ENCODE assay signal across 8 mouse cellular contexts in genomic region chr4:46452481-46452850, GRCm38 (mm10). TPM values are rescaled to one million over a fixed set of nuclear protein-coding genes. Genes with fewer than 3 reads are reported as not detected.
A peak's percentile ranks its signal among the peaks of the same experiment; 100 is the strongest.
DNase-seq lines count a peak whose midpoint lies in the region; ATAC-seq and TF ChIP-seq lines count a peak whose summit lies in the region.

No protein-coding gene starts in this region.

- ATAC-seq in erythroblast, adult 5-6 weeks (replicated peaks; ENCODE audit: low FRiP score, poor library complexity, severe bottlenecking) = peak; percentile 51
- ATAC-seq in heart, embryonic 16.5 days (replicated peaks; ENCODE audit: extremely low read depth, insufficient read depth, low FRiP score) = no peak
- ATAC-seq in liver, postnatal 0 days = peak; percentile 43
- no peak; the same call in 1 of the 2 replicates for ATAC-seq in neural tube, embryonic 15.5 days (ENCODE audit: low FRiP score)

- TF ChIP-seq EP300 in liver, postnatal 0 days (IDR thresholded peaks at IDR 0.05; ENCODE audit: low read depth) = no peak

- peaks cover 32% of the 10 kb centered on the region for H3K4me1 ChIP-seq in heart, embryonic 16.5 days (ENCODE audit: control insufficient read depth, insufficient read depth, low read length)
- peaks cover 65% of the 10 kb centered on the region for H3K4me1 ChIP-seq in liver, postnatal 0 days (ENCODE audit: insufficient read depth)
- peaks cover 40% of the 10 kb centered on the region for H3K4me1 ChIP-seq in neural tube, embryonic 15.5 days

- H3K9me3 ChIP-seq in heart, embryonic 16.5 days (replicated peaks; ENCODE audit: control insufficient read depth, low read length) = no peaks in the 10 kb centered on the region
- H3K9me3 ChIP-seq in liver, postnatal 0 days (ENCODE audit: low read length) = no peaks in the 10 kb centered on the region
- H3K9me3 ChIP-seq in neural tube, embryonic 15.5 days (replicated peaks) = no peaks in the 10 kb centered on the region

- TF ChIP-seq CTCF in liver, postnatal 0 days (IDR thresholded peaks at IDR 0.05; ENCODE audit: low read depth) = no peak

- H3K27ac ChIP-seq in heart, embryonic 16.5 days (ENCODE audit: low read length) = peak overlapping the region; percentile 99
- peak overlapping the region; percentile 94 for H3K27ac ChIP-seq in liver, postnatal 0 days (ENCODE audit: low read depth)
- H3K27ac ChIP-seq in neural tube, embryonic 15.5 days (replicated peaks) = peak overlapping the region; percentile 99

- no peaks in the 10 kb centered on the region for H3K36me3 ChIP-seq in heart, embryonic 16.5 days (ENCODE audit: control insufficient read depth, insufficient read depth)
- peaks cover 15% of the 10 kb centered on the region for H3K36me3 ChIP-seq in liver, postnatal 0 days (replicated peaks; ENCODE audit: insufficient read depth, low read length)
- H3K36me3 ChIP-seq in neural tube, embryonic 15.5 days = no peaks in the 10 kb centered on the region

- H3K9ac ChIP-seq in heart, embryonic 16.5 days (ENCODE audit: low read length) = peak overlapping the region; percentile 98
- H3K9ac ChIP-seq in liver, postnatal 0 days (replicated peaks) = peak overlapping the region; percentile 88
- peak overlapping the region; percentile 93 for H3K9ac ChIP-seq in neural tube, embryonic 15.5 days (replicated peaks)

- peak overlapping the region; percentile 84 for H3K4me2 ChIP-seq in heart, embryonic 16.5 days (ENCODE audit: low read depth, low read length)
- H3K4me2 ChIP-seq in liver, postnatal 0 days (ENCODE audit: low read depth, low read length) = peak overlapping the region; percentile 75
- peak overlapping the region; percentile 97 for H3K4me2 ChIP-seq in neural tube, embryonic 15.5 days

- H3K4me3 ChIP-seq in heart, embryonic 16.5 days (ENCODE audit: low read length) = peak overlapping the region; percentile 87
- H3K4me3 ChIP-seq in liver, postnatal 0 days (ENCODE audit: low read depth, low read length) = peak overlapping the region; percentile 70
- H3K4me3 ChIP-seq in neural tube, embryonic 15.5 days (replicated peaks) = peak overlapping the region; percentile 92

- no peaks in the 10 kb centered on the region for H3K27me3 ChIP-seq in heart, embryonic 16.5 days (ENCODE audit: control insufficient read depth, insufficient read depth, low read length)
- H3K27me3 ChIP-seq in liver, postnatal 0 days (ENCODE audit: insufficient read depth, low read length) = no peaks in the 10 kb centered on the region
- H3K27me3 ChIP-seq in neural tube, embryonic 15.5 days (replicated peaks) = no peaks in the 10 kb centered on the region

- DNase-seq in B cell, adult 2 months = peak; percentile 73 to 75
- DNase-seq in adrenal gland, adult 8-10 months = peak; percentile 66
- peak; percentile 49 to 83 for DNase-seq in kidney, postnatal 25 days
- peak; percentile 82 for DNase-seq in liver, postnatal 0 days
- peak; percentile 36 to 64 for DNase-seq in thymus, adult 18-20 months

- under 1% methylated on average over 19 of the region's 19 CpGs for WGBS in heart, embryonic 16.5 days
- WGBS in liver, postnatal 0 days (ENCODE audit: insufficient replicate concordance) = under 1% methylated on average over 19 of the region's 19 CpGs
- under 1% methylated on average over 19 of the region's 19 CpGs for WGBS in neural tube, embryonic 15.5 days

RNA-seq across cellular contexts. Expression of gene Anp32b, which starts 1.8 kb away (rescaled TPM):
- total RNA-seq in adrenal gland, adult 8-10 months (2022) = 100 to 1,000 TPM; 104 to 129 (median 117) TPM
- 423 and 438 TPM in 2 replicates for total RNA-seq in erythroblast, adult 5-6 weeks (2015; ENCODE audit: low replicate concordance)
- total RNA-seq in erythroblast, adult 5-6 weeks (2017; ENCODE audit: low replicate concordance) = 88.0 and 170 TPM in 2 replicates
- polyA plus RNA-seq in heart, embryonic 16.5 days (2015; fragmentation: Nextera tagmentation; extraction: Ambion mirVana) = 149 and 156 TPM in 2 replicates
- polyA plus RNA-seq in liver, postnatal 0 days (2015; fragmentation: Nextera tagmentation; extraction: Ambion mirVana) = 184 and 188 TPM in 2 replicates
- polyA plus RNA-seq in neural tube, embryonic 15.5 days (2015; fragmentation: Nextera tagmentation; extraction: Ambion mirVana) = 70.3 and 129 TPM in 2 replicates

RNA-seq across cellular contexts. Expression of gene Nans, which starts 36.6 kb away (rescaled TPM):
- total RNA-seq in adrenal gland, adult 8-10 months (2022) = 10 to 100 TPM; 35.0 to 43.4 (median 38.6) TPM
- total RNA-seq in erythroblast, adult 5-6 weeks (2015; ENCODE audit: low replicate concordance) = 17.3 and 25.7 TPM in 2 replicates
- 13.1 and 16.7 TPM in 2 replicates for total RNA-seq in erythroblast, adult 5-6 weeks (2017; ENCODE audit: low replicate concordance)
- polyA plus RNA-seq in heart, embryonic 16.5 days (2015; fragmentation: Nextera tagmentation; extraction: Ambion mirVana) = 52.1 and 62.3 TPM in 2 replicates
- polyA plus RNA-seq in liver, postnatal 0 days (2015; fragmentation: Nextera tagmentation; extraction: Ambion mirVana) = 23.8 and 25.0 TPM in 2 replicates
- polyA plus RNA-seq in neural tube, embryonic 15.5 days (2015; fragmentation: Nextera tagmentation; extraction: Ambion mirVana) = 76.5 and 85.4 TPM in 2 replicates

RNA-seq across cellular contexts. Expression of gene Hemgn, which starts 39.2 kb away (rescaled TPM):
- total RNA-seq in adrenal gland, adult 8-10 months (2022) = under 1 TPM in 1 of 4 experiments, not detected in 3; 0.11 TPM
- total RNA-seq in erythroblast, adult 5-6 weeks (2015; ENCODE audit: low replicate concordance) = 294 and 312 TPM in 2 replicates
- total RNA-seq in erythroblast, adult 5-6 weeks (2017; ENCODE audit: low replicate concordance) = 420 and 452 TPM in 2 replicates
- polyA plus RNA-seq in heart, embryonic 16.5 days (2015; fragmentation: Nextera tagmentation; extraction: Ambion mirVana) = 1.1 and 1.8 TPM in 2 replicates
- 117 and 135 TPM in 2 replicates for polyA plus RNA-seq in liver, postnatal 0 days (2015; fragmentation: Nextera tagmentation; extraction: Ambion mirVana)
- 0.24 and 1.2 TPM in 2 replicates for polyA plus RNA-seq in neural tube, embryonic 15.5 days (2015; fragmentation: Nextera tagmentation; extraction: Ambion mirVana)

Comparison
In these comparisons a context has a peak if more than half of its experiments do, and no peak if none do; other contexts are left out.
1. ATAC-seq: peak in erythroblast, adult 5-6 weeks (single experiment) and liver, postnatal 0 days (single experiment); none in heart, embryonic 16.5 days (single experiment) and neural tube, embryonic 15.5 days (single experiment).
2. RNA of gene Hemgn, which starts 39.2 kb away (polyA plus RNA-seq): 117 to 135 TPM in liver, postnatal 0 days; 1.1 to 1.8 TPM in heart, embryonic 16.5 days and 0.24 to 1.2 TPM in neural tube, embryonic 15.5 days; every median in the first group is over 10 times any median in the second.
3. Peak in every context shown above with its lines, with median percentiles within 50 percentile points of each other: DNase-seq, H3K27ac ChIP-seq, H3K4me2 ChIP-seq, H3K4me3 ChIP-seq and H3K9ac ChIP-seq.